Comparison of ENCODE assay signal across 11 mouse cellular contexts in genomic region chr15:73979201-73979600, GRCm38 (mm10).
"Had no signal": no experiment of that assay in that cellular context is flagged by ENCODE, and none has a peak within 500 bp of the region (broad histone marks: within the 10 kb centered on the region; RNA-seq: fewer than 3 reads in every experiment).

No protein-coding gene starts in this region.

- DNase-seq: kidney, postnatal 25 days; liver; lung, adult 18-20 months; lung, postnatal 10 days; lung, postnatal 36 days; right cerebral cortex, adult 18-20 months; right cerebral cortex, postnatal 14 days; right cerebral cortex, postnatal 4 days; thymus, adult 2 months; thymus, postnatal 14 days; thymus, postnatal 4 days had no signal
